Mouse (Mus musculus) olfactory bulb, adult 2 months (tissue): ENCODE measurements around the gene Fam167b.
"Not testable (repeated sequence)": the region's sequence is repeated elsewhere in the genome, so short reads cannot be mapped to it uniquely, and the experiment has no call there.

Experiments used
- CTCF ChIP-seq: fragments of 200-500 bp; IDR thresholded peaks from 2 replicates; pipeline ENCODE4 v1.5.1; 2012; ENCODE audit warnings: low read depth, mild to moderate bottlenecking, low read length, moderate library complexity; ENCODE audit not compliant: insufficient read depth
- POLR2A ChIP-seq: fragments of 200-500 bp; IDR thresholded peaks from 2 replicates; pipeline ENCODE4 v1.6.1; 2012; ENCODE audit warnings: mild to moderate bottlenecking, low read depth, low read length, moderate library complexity; ENCODE audit not compliant: insufficient read depth

- not testable (repeated sequence) for TF ChIP-seq POLR2A, CTCF
Measured at GRCm38 (mm10) chr4:129528901-129529300, 49.4 kb downstream of the Fam167b start.
